Mouse (Mus musculus) cortical plate, adult 2 months (tissue): Measurements from ENCODE around the gene Psors1c2.

Source experiments
- CTCF ChIP-seq: fragments of 200-500 bp; IDR thresholded peaks from 2 replicates; pipeline ENCODE4 v1.5.1; 2011; ENCODE audit warnings: mild to moderate bottlenecking, control low read depth, low read length; ENCODE audit not compliant: insufficient read depth; ENCODE audit errors: extremely low read depth
- POLR2A ChIP-seq: fragments of 200-500 bp; IDR thresholded peaks from 2 replicates; pipeline ENCODE4 v1.6.1; 2011; ENCODE audit warnings: mild to moderate bottlenecking, low read length, control low read depth; ENCODE audit not compliant: insufficient read depth; ENCODE audit errors: extremely low read depth

- no peak for TF ChIP-seq CTCF
- no peak for TF ChIP-seq POLR2A
Measured at GRCm38 (mm10) chr17:35509284-35509683, 23.7 kb upstream of the Psors1c2 start.
